Mouse (Mus musculus) sigmoid colon, adult 10 weeks (tissue): ENCODE measurements around the gene Gm21900. TPM values are rescaled to one million over a fixed set of nuclear protein-coding genes. Genes with fewer than 3 reads are reported as not detected.

Source experiments
- polyA plus RNA-seq: library from polyadenylated mRNA; stranded (reverse); fragments of 350-450 nt; fragmentation: Illumina TruSeq; extraction: RNeasy Lipid Tissue Mini Kit (QIAGEN cat#74804); gene quantifications from one replicate; pipeline ENCODE4 v1.2.3, GENCODE M21; 2014; ENCODE audit warnings: low read depth, low replicate concordance

The Gm21900 gene
- not detected for polyA plus RNA-seq

GRCm38 (mm10) chrY:10616061-10616460, at the start of gene Gm21900:
TSS of gene Gm21900 (plus strand) at chrY:10616361.

Other genes with a start within 250 kb of the Gm21900 start
- gene Gm28510, start 203.6 kb upstream of the Gm21900 start, polyA plus RNA-seq = not detected
- not detected for gene Gm20737, start 80.3 kb upstream of the Gm21900 start, polyA plus RNA-seq
- not detected for gene Gm21775, start 62.9 kb upstream of the Gm21900 start, polyA plus RNA-seq
- not detected for gene Gm20777, start 136.1 kb downstream of the Gm21900 start, polyA plus RNA-seq